Mouse (Mus musculus) monocyte, adult 2 months (primary cell): Measurements from ENCODE around the gene Rrh.
"Not testable (repeated sequence)": the region's sequence is repeated elsewhere in the genome, so short reads cannot be mapped to it uniquely, and the experiment has no call there.

ENCODE experiments used
- DNase-seq, 2 experiments: peaks; one replicate each; pipeline ENCODE4 v3.0.0; 2022; ENCODE audit warnings: low spot score in 2 of 2, low read depth in 1 of 2

The Rrh gene

GRCm38 (mm10) chr3:129782746-129783145, 39.6 kb downstream of the Rrh start:
- DNase-seq, result no peak

- no peak for DNase-seq
These were observed 41.0 kb downstream of the Rrh start for GRCm38 (mm10) chr3:129781435-129781834.

DNA sequence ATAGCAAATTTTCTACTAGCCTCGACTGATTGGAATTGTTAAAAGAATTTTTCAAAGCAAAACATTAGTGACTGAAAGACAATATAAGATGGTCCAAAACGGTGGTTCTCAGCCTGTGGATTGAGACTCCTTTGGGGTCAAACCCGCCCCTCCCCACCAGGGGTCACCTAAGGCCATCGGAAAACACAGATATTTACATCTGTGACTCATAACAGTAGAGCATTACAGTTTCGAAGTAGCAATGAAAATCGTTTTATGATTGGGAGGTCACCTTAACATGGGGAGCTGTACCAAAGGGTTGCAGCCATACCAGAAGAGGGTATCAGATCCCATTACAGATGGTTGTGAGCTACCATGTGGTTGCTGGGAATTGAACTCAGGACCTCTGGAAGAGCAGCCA, 51.2 kb downstream of the Rrh start:
- no peak for DNase-seq

DNA sequence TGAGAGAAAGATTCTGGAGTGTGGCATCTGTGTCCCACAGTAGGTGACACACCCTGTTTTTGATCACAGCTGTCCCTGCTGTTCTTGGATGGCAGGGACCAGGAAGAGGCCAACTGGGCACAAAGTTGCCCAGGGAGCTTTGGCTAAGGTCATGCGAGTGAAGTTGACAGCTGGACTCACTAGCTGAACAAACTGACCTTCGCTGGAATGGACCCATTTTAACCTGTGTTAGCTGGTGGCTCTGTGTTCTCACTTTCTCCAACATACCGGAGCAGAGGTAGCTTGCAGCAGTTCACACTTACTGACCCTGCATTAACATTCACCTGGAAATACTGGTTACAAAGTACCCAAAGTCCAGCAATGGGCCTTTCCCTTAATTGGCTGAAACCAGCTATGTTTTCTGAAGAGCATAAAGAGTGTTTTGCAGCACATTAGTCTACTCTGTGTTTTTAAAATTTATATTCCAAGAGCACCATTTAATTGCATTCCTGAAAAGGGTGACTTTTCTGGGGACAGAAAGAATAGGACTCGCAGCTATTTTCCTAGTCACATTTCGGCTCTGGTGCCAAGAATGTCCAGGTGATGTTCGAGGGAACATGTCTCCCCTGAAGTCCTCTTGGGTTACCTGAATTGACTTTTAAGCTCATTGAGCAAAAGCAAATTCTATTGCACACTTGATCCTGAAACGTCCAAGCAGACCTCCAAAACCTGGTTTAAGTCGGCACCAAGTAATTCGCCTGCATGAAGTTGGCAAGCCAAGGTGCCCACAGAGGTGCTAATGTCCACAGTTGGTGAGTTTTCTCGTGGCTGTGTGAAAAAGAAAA, 55.2 kb downstream of the Rrh start:
- no peak for DNase-seq

DNA sequence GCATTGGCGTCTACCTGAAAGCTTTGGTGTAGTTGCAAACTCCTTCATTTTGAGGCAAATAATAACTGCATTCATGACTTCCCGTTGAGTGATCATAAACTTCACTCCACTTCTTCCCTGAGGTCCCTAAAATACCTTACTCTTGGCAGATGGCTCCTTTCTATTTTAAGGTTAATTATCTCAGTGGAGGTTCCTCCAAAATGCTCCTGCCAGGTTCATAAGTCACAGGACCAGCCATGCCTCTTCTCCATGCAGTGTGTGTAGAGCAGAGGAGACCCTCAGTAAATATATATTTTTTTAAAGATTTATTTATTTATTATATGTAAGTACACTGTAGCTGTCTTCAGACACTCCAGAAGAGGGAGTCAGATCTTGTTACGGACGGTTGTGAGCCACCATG, 56.3 kb downstream of the Rrh start:
- no peak for DNase-seq

GRCm38 (mm10) chr3:129757599-129757998, 64.8 kb downstream of the Rrh start:
- not testable (repeated sequence) for DNase-seq

- DNase-seq, result no peak
These were observed 67.5 kb downstream of the Rrh start, which contains the start of gene Egf for GRCm38 (mm10) chr3:129754650-129755604. Gene Egf (minus strand): TSS chr3:129755316.
